Mouse (Mus musculus): ENCODE results near the gene Atf4.

Atf4 gene

GRCm38 (mm10) chr15:80288036-80288435 lies 33.1 kb downstream of the Atf4 start:
- DNase-seq, result peak; percentile 16

- DNase-seq, result peak; percentile 92
These were observed 34.5 kb downstream of the Atf4 start for GRCm38 (mm10) chr15:80289436-80289835.

GRCm38 (mm10) chr15:80297146-80297545 lies 42.2 kb downstream of the Atf4 start:
- no peak for DNase-seq

- no peak for DNase-seq
These were observed 48.8 kb downstream of the Atf4 start for GRCm38 (mm10) chr15:80303779-80304178.

- no peak for DNase-seq
These were observed 49.2 kb downstream of the Atf4 start for GRCm38 (mm10) chr15:80304188-80304587.

- no peak for DNase-seq
These were observed 51.2 kb downstream of the Atf4 start for GRCm38 (mm10) chr15:80306146-80306545.
